Mouse (Mus musculus): ENCODE data around the gene Npw. TPM values are rescaled to one million over a fixed set of nuclear protein-coding genes. Genes with fewer than 3 reads are reported as not detected.
"Not testable (repeated sequence)": the region's sequence is repeated elsewhere in the genome, so short reads cannot be mapped to it uniquely, and the experiment has no call there.

Npw gene
- polyA plus RNA-seq, 1 experiment from 2014 or later, result 0.29 TPM

DNA sequence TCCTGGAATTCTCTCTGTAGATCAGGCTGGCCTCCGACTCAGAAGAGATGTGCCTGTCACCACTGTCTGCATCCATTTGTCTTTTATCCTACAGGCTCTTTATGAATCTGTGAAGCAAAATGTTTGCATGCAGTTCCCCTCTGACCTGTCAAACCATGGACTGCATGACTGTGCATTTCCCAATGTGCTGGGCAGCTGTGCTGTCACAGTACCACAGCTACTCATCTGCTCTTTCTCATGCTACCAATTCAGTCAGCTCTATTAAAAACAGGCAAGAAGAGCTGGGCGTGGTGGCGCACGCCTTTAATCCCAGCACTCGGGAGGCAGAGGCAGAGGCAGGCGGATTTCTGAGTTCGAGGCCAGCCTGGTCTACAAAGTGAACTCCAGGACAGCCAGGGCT lies 8.8 kb upstream of the Npw start:
- not testable (repeated sequence) for H3K9ac ChIP-seq (ENCODE audit: low read depth, low read length); H3K4me3 ChIP-seq (ENCODE audit: low read length); H3K4me2 ChIP-seq (ENCODE audit: low read depth, low read length); H3K9me3 ChIP-seq (ENCODE audit: control insufficient read depth, low read length); H3K27ac ChIP-seq (ENCODE audit: low read length); H3K27me3 ChIP-seq (replicated peaks; ENCODE audit: control insufficient read depth, insufficient read depth, low read length); ATAC-seq; H3K36me3 ChIP-seq (ENCODE audit: control insufficient read depth, insufficient read depth, low read length)
- WGBS, result 68% methylated on average over 7 of the region's 7 CpGs
- peaks cover 18% of the 10 kb centered on the region for H3K4me1 ChIP-seq (ENCODE audit: control insufficient read depth, insufficient read depth, low read length)

DNA sequence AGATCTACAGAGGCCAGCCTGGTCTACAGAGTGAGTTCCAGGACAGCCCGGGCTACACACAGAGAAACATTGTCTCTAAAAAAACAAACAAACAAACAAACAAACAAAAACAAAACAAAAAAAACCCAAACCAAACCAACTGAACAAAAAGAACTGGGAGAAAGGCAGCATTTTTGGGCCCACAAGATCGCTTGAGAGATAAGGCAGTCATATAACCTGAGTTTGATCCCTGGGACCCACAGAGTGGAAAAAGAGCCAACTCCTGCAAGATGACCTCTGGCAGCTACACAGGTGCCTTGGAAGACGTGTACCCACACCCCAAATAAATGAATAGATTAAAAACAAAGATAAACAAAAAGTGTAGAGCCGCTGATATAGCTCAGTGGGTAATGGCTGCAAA lies 3.3 kb downstream of the Npw start:
- WGBS, result 73% methylated on average over 4 of the region's 4 CpGs
- Histone ChIP-seq H3K4me1 (ENCODE audit: control insufficient read depth, insufficient read depth, low read length) (peaks cover 17% of the 10 kb centered on the region), H3K36me3 (ENCODE audit: control insufficient read depth, insufficient read depth, low read length) (no peaks in the 10 kb centered on the region), H3K27me3 (replicated peaks; ENCODE audit: control insufficient read depth, insufficient read depth, low read length) (peaks cover 24% of the 10 kb centered on the region), H3K4me2 (ENCODE audit: low read depth, low read length) (no peak overlapping the region), H3K27ac (ENCODE audit: low read length) (no peak overlapping the region), H3K9me3 (ENCODE audit: control insufficient read depth, low read length) (no peaks in the 10 kb centered on the region), H3K9ac (ENCODE audit: low read depth, low read length) (no peak overlapping the region), H3K4me3 (ENCODE audit: low read length) (no peak overlapping the region)
- no peak for ATAC-seq

DNA sequence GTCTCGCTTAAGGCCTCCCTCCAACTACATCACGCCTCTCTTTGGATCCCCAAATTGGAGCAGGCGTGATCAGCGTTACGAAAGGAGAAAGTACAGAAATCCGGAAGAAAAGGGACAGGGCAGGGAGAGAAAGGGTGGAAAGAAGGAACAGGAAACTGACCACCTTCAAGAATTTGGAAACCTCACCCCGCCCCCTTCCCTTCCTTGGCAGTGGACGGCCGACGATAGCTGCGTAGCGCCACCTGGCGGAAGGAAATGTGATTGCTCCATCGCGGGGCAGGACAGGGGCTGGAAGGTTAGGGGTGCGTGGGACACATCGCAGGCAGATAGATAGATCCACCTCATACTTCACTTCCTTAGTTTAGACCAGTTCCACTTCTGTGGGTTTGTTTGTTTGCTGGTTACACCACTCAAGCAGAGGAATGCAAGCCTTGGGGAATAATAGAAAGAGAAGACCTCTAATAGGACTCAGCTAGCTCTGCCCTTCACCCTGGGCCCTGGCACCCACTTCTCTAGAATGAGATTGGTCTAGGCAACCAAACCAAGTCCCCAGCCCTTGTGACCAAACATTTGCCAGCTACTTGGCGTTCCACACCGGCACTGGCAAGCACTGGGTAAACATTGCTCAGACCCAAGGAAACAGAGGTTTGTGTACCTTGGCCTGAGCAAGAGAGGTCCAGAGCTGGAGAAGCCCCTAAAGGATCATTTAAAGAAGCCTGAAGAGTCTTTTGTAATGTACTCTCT lies 4.1 kb downstream of the Npw start:
- Histone ChIP-seq H3K27me3 (replicated peaks; ENCODE audit: control insufficient read depth, insufficient read depth, low read length) (peaks cover 23% of the 10 kb centered on the region), H3K9me3 (ENCODE audit: control insufficient read depth, low read length) (no peaks in the 10 kb centered on the region), H3K4me1 (ENCODE audit: control insufficient read depth, insufficient read depth, low read length) (peaks cover 23% of the 10 kb centered on the region), H3K36me3 (ENCODE audit: control insufficient read depth, insufficient read depth, low read length) (no peaks in the 10 kb centered on the region), H3K27ac (ENCODE audit: low read length) (peak overlapping the region; percentile 23; the same call in 1 of the 2 replicates), H3K4me3 (ENCODE audit: low read length) (peak overlapping the region; percentile 37), H3K4me2 (ENCODE audit: low read depth, low read length) (peak overlapping the region; percentile 69), H3K9ac (ENCODE audit: low read depth, low read length) (peak overlapping the region; percentile 57)
- ATAC-seq, result 0 out of 2 replicates have a peak, but pooled peaks have one; percentile 49
- 4% methylated on average over 19 of the region's 19 CpGs for WGBS

DNA sequence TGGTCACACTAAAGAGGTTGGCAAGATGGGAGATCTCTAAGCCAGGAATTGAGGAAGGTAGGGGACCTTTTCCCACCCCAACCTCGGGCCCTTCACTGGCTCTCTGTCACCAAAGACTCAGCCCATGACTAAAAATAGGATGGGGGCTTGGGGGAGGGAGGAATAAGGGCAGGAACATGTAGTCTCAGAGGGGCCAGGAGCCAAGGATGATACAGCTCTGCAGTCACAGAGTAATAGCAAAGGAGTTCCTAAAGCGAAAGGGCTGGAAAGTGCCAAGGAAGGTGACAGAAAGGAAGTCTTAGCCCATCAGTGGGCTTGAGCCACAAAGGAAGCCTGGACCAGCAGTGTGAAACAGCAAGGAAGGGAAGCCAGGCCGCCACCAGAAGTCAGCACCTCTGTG lies 6.4 kb downstream of the Npw start:
- Histone ChIP-seq H3K9me3 (ENCODE audit: control insufficient read depth, low read length) (no peaks in the 10 kb centered on the region), H3K27ac (ENCODE audit: low read length) (no peak overlapping the region), H3K4me3 (ENCODE audit: low read length) (no peak overlapping the region), H3K36me3 (ENCODE audit: control insufficient read depth, insufficient read depth, low read length) (no peaks in the 10 kb centered on the region), H3K4me1 (ENCODE audit: control insufficient read depth, insufficient read depth, low read length) (peaks cover 24% of the 10 kb centered on the region), H3K4me2 (ENCODE audit: low read depth, low read length) (no peak overlapping the region), H3K27me3 (replicated peaks; ENCODE audit: control insufficient read depth, insufficient read depth, low read length) (peaks cover 1% of the 10 kb centered on the region; the same call in 1 of the 2 replicates), H3K9ac (ENCODE audit: low read depth, low read length) (no peak overlapping the region)
- ATAC-seq, result no peak
- WGBS, result 64% methylated on average over 3 of the region's 3 CpGs

DNA sequence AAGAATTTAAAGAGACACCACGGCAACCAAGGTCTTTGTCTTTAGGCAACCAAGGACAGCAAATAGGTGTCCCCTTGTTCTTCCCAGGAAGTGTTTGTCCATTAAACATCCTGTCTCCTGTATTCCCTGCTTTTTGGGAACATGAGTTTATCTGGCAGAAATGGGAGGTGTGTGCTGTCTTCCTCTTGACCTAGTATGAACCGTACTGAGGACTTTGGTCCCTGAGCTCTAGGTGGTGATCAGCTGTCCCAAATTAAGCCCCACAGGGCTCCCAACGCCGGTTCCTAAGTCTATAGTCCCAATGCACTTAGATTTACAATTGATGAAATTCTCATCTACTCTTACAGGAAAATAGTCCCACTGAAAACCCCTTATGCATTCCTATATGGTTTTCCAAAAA lies 7.5 kb downstream of the Npw start:
- ATAC-seq, result no peak
- Histone ChIP-seq H3K4me1 (ENCODE audit: control insufficient read depth, insufficient read depth, low read length) (peaks cover 28% of the 10 kb centered on the region), H3K27ac (ENCODE audit: low read length) (no peak overlapping the region), H3K9me3 (ENCODE audit: control insufficient read depth, low read length) (no peaks in the 10 kb centered on the region), H3K4me3 (ENCODE audit: low read length) (no peak overlapping the region), H3K4me2 (ENCODE audit: low read depth, low read length) (peak overlapping the region; percentile 99; the same call in 1 of the 2 replicates), H3K27me3 (replicated peaks; ENCODE audit: control insufficient read depth, insufficient read depth, low read length) (no peaks in the 10 kb centered on the region), H3K36me3 (ENCODE audit: control insufficient read depth, insufficient read depth, low read length) (no peaks in the 10 kb centered on the region), H3K9ac (ENCODE audit: low read depth, low read length) (peak overlapping the region; percentile 91; the same call in 1 of the 2 replicates)
- 73% methylated on average over 4 of the region's 4 CpGs for WGBS

DNA sequence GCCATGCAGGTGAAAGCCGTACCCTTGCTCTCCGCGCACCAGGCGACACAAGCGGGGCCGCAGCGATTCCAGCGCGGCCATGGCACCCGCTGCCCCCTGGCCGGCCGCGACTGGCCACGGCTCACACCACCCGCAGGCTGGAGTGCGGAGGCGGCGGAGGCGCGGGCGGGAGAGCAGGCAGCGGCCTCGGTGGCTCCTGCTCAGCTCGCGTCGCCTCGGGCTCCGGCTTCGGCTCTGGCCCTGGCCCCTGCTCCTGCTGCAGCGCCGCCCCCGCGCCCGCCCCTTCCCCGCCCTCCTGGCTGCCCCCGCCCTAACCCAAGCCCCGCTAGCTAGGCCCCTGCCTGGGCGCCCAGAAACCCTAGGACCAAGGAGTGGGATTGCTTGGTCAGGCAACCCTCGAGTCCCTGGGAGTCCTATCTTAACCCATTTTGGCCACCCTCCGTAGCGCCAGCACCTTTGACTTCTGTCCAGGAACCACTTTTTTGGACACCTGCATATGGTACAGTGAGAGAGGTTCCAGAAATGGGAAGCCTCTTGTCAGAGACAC lies 8.1 kb downstream of the Npw start, which contains the start of gene Slc9a3r2:
Slc9a3r2 (minus strand) TSS at position 258 of the 547 bp plus-strand sequence.
- H3K9ac ChIP-seq (ENCODE audit: low read depth, low read length), result peak within 1 kb of the TSS; percentile 91
- no peaks in the 10 kb centered on the region for H3K36me3 ChIP-seq (ENCODE audit: control insufficient read depth, insufficient read depth, low read length)
- H3K9me3 ChIP-seq (ENCODE audit: control insufficient read depth, low read length), result no peaks in the 10 kb centered on the region
- peak within 1 kb of the TSS; percentile 99 for H3K4me2 ChIP-seq (ENCODE audit: low read depth, low read length)
- H3K27me3 ChIP-seq (replicated peaks; ENCODE audit: control insufficient read depth, insufficient read depth, low read length), result no peaks in the 10 kb centered on the region
- peak within 1 kb of the TSS; percentile 89 for H3K4me3 ChIP-seq (ENCODE audit: low read length)
- ATAC-seq, result peak; percentile 75
- WGBS, result 2% methylated on average over 41 of the region's 41 CpGs
- H3K4me1 ChIP-seq (ENCODE audit: control insufficient read depth, insufficient read depth, low read length), result peaks cover 33% of the 10 kb centered on the region
- peak within 1 kb of the TSS; percentile 61 for H3K27ac ChIP-seq (ENCODE audit: low read length)

DNA sequence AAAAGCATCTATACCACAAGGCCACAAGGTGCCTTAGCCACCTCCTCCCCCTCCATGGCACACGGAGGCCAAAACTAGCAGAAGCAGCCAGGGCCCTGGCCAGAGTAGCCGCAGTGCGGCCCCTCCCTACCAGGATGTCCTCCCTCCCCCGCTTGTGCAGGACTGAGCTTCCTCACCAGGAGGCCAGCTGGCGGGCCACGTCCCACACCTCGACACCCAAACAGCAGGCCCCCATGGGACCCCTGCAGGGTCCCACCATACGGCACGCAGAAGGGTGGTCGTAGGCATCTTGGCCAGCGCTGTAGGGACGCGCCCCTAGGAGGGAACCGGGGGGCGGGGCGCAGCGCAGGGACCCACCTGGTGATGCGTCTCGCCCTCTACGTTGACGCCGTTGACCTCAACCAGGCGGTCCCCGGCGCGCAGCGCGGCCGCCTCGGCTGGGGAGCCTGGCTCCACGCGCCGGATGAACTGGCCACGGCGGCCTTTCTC lies 8.6 kb downstream of the Npw start:
- H3K4me3 ChIP-seq (ENCODE audit: low read length), result peak overlapping the region; percentile 89
- no peaks in the 10 kb centered on the region for H3K9me3 ChIP-seq (ENCODE audit: control insufficient read depth, low read length)
- no peaks in the 10 kb centered on the region for H3K36me3 ChIP-seq (ENCODE audit: control insufficient read depth, insufficient read depth, low read length)
- peak; percentile 33 for ATAC-seq
- H3K4me2 ChIP-seq (ENCODE audit: low read depth, low read length), result peak overlapping the region; percentile 99
- H3K4me1 ChIP-seq (ENCODE audit: control insufficient read depth, insufficient read depth, low read length), result peaks cover 38% of the 10 kb centered on the region
- under 1% methylated on average over 35 of the region's 35 CpGs for WGBS
- H3K9ac ChIP-seq (ENCODE audit: low read depth, low read length), result peak overlapping the region; percentile 91
- H3K27me3 ChIP-seq (replicated peaks; ENCODE audit: control insufficient read depth, insufficient read depth, low read length), result no peaks in the 10 kb centered on the region
- peak overlapping the region; percentile 61 for H3K27ac ChIP-seq (ENCODE audit: low read length)

DNA sequence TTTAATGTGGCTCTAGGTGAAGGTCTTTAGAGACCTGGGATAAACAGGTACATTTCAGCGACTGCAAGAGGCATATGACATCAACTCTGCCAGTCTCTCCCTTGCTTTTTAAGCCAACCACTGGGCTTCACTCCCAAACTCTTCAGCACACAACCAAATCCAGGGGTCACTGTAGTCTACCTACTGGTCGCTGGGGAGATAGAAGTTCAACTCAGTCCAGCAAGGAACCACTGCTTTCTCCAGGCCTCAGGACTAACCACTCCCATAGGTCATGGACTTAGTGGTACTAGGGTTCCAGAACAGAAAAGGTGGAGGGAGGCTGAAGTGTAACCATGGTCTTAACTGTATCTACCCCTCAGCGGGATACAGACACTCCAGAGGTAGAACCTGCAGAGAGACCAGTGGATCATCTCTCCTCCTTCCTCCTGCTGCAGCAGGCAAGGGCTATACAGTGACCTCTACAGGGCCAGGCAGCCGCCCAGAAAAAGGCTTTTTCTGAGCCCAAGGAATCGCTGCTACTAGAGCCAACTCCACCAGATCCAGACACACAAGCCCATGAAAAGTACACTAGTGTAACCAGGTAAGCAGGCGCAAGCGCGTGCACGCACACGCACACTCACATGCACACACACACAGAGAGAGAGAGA lies 9.4 kb downstream of the Npw start:
- Histone ChIP-seq H3K27me3 (replicated peaks; ENCODE audit: control insufficient read depth, insufficient read depth, low read length) (no peaks in the 10 kb centered on the region), H3K4me2 (ENCODE audit: low read depth, low read length) (peak overlapping the region; percentile 99), H3K9ac (ENCODE audit: low read depth, low read length) (peak overlapping the region; percentile 91; the same call in 1 of the 2 replicates), H3K36me3 (ENCODE audit: control insufficient read depth, insufficient read depth, low read length) (no peaks in the 10 kb centered on the region), H3K4me1 (ENCODE audit: control insufficient read depth, insufficient read depth, low read length) (peaks cover 45% of the 10 kb centered on the region), H3K4me3 (ENCODE audit: low read length) (peak overlapping the region; percentile 89), H3K27ac (ENCODE audit: low read length) (no peak overlapping the region), H3K9me3 (ENCODE audit: control insufficient read depth, low read length) (no peaks in the 10 kb centered on the region)
- WGBS, result 79% methylated on average over 10 of the region's 10 CpGs
- ATAC-seq, result no peak

DNA sequence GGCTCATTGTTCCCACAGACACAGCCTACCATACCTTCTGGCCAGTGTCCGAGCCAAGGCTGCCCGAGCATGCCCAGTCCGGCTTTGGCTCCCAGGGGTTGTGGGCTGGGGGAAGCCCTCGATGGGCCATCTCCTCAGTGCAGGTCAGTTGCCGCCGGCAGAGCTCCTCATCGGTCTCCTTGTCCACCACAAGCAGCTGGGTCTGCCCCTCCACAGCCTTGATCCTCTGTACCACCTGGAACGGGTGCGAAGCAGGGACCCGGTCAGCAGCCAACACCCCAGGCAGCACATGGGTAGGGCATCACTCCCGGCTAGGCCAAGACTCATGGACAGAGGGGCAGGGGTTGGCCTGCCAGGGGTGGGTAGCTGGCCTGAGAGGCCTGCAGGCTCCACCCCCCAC lies 10.8 kb downstream of the Npw start:
- 86% methylated on average over 11 of the region's 11 CpGs for WGBS
- H3K9me3 ChIP-seq (ENCODE audit: control insufficient read depth, low read length), result no peaks in the 10 kb centered on the region
- H3K9ac ChIP-seq (ENCODE audit: low read depth, low read length), result 0 out of 2 replicates have a peak overlapping the region, but pooled peaks have one; percentile 42
- H3K4me2 ChIP-seq (ENCODE audit: low read depth, low read length), result 0 out of 2 replicates have a peak overlapping the region, but pooled peaks have one; percentile 14
- ATAC-seq, result no peak
- peaks cover 45% of the 10 kb centered on the region for H3K4me1 ChIP-seq (ENCODE audit: control insufficient read depth, insufficient read depth, low read length)
- no peak overlapping the region for H3K27ac ChIP-seq (ENCODE audit: low read length)
- H3K36me3 ChIP-seq (ENCODE audit: control insufficient read depth, insufficient read depth, low read length), result no peaks in the 10 kb centered on the region
- H3K27me3 ChIP-seq (replicated peaks; ENCODE audit: control insufficient read depth, insufficient read depth, low read length), result no peaks in the 10 kb centered on the region
- no peak overlapping the region for H3K4me3 ChIP-seq (ENCODE audit: low read length)

Data from intestine, embryonic 16.5 days (tissue).